Mouse (Mus musculus) kidney, adult 18-20 months (tissue): ENCODE measurements at regions not wholly inside any gene's neighbourhood (a gene's known extent, or its start where the extent isn't known, plus 50 kb on each side); places are given as distances from the start of the nearest gene placed in this dataset.
A peak's percentile ranks its signal among the peaks of the same experiment; 100 is the strongest.

Source experiments
- DNase-seq: peaks from one replicate; pipeline ENCODE4 v3.0.0; 2021

- no peak for DNase-seq
These were observed 223.8 kb downstream of the Kdm4c start for GRCm38 (mm10) chr4:74466081-74466480.

- no peak for DNase-seq
These were observed 270.2 kb downstream of the Kdm4c start for GRCm38 (mm10) chr4:74512489-74512888.

GRCm38 (mm10) chr4:74553888-74554287 is 311.6 kb downstream of the Kdm4c start:
- DNase-seq = no peak

GRCm38 (mm10) chr4:74563565-74563964 is 321.3 kb downstream of the Kdm4c start:
- no peak for DNase-seq

- DNase-seq = no peak
These were observed 344.1 kb downstream of the Kdm4c start for GRCm38 (mm10) chr4:74586400-74586799.

GRCm38 (mm10) chr4:74587125-74587524 is 344.8 kb downstream of the Kdm4c start:
- DNase-seq = no peak

GRCm38 (mm10) chr4:74588761-74589160 is 346.5 kb downstream of the Kdm4c start:
- DNase-seq = no peak

- DNase-seq = peak; percentile 6
These were observed 370.7 kb downstream of the Kdm4c start for GRCm38 (mm10) chr4:74613032-74613431.
